ENCODE assay signal across 24 mouse cellular contexts in genomic region chr12:53134196-53134595, GRCm38 (mm10).
DNase-seq lines count a peak whose midpoint lies in the region; ATAC-seq and TF ChIP-seq lines count a peak whose summit lies in the region.
"Had no signal": no experiment of that assay in that cellular context is flagged by ENCODE, and none has a peak within 500 bp of the region (broad histone marks: within the 10 kb centered on the region; RNA-seq: fewer than 3 reads in every experiment).

No protein-coding gene starts in this region.

- WGBS in liver, embryonic 13.5 days (ENCODE audit: insufficient replicate concordance), result 56% methylated on average over 2 of the region's 2 CpGs
- 71% methylated on average over 2 of the region's 2 CpGs for WGBS in liver, embryonic 16.5 days (ENCODE audit: insufficient replicate concordance)
- 75% methylated on average over 2 of the region's 2 CpGs for WGBS in liver, embryonic 12.5 days (ENCODE audit: insufficient replicate concordance)
- WGBS in liver, postnatal 0 days (ENCODE audit: insufficient replicate concordance), result 67% methylated on average over 2 of the region's 2 CpGs

- no peak overlapping the region for H3K9ac ChIP-seq in liver, embryonic 13.5 days
- H3K9ac ChIP-seq in liver, embryonic 16.5 days (ENCODE audit: low read depth, low read length), result no peak overlapping the region
- H3K9ac ChIP-seq in liver, embryonic 12.5 days, result no peak overlapping the region
- no peak overlapping the region for H3K9ac ChIP-seq in liver, postnatal 0 days (replicated peaks)
- H3K9ac ChIP-seq: embryonic facial prominence, embryonic 12.5 days; forebrain, embryonic 13.5 days had no signal

- no peaks in the 10 kb centered on the region for H3K4me1 ChIP-seq in liver, embryonic 13.5 days (replicated peaks)
- H3K4me1 ChIP-seq in liver, embryonic 16.5 days (ENCODE audit: control insufficient read depth, low read depth, low read length), result no peaks in the 10 kb centered on the region
- H3K4me1 ChIP-seq in liver, embryonic 12.5 days, result no peaks in the 10 kb centered on the region
- no peaks in the 10 kb centered on the region; the same call in 1 of the 2 replicates for H3K4me1 ChIP-seq in liver, postnatal 0 days (ENCODE audit: insufficient read depth)
- H3K4me1 ChIP-seq: embryonic facial prominence, embryonic 10.5 days; embryonic facial prominence, embryonic 12.5 days; forebrain, embryonic 13.5 days had no signal

- no peak for TF ChIP-seq EP300 in liver, postnatal 0 days (IDR thresholded peaks at IDR 0.05; ENCODE audit: low read depth)

- DNase-seq in heart, adult 11 months, result peak; percentile 79
- no peak for DNase-seq in heart, postnatal 4 days
- DNase-seq in liver, embryonic 13.5 days, result no peak
- no peak for DNase-seq in liver
- DNase-seq in liver, postnatal 0 days, result no peak
- DNase-seq: adrenal gland, adult 8-10 months; adrenal gland, postnatal 14 days; adrenal gland, postnatal 36 days; B cell, adult 2 months; cerebellum, adult 11-12 months; cerebellum, adult 2 months; cerebellum, adult 9-10 months; cerebellum, postnatal 10 days; cerebellum, postnatal 25 days had no signal

- H3K4me3 ChIP-seq in liver, embryonic 13.5 days (replicated peaks), result no peak overlapping the region
- no peak overlapping the region for H3K4me3 ChIP-seq in liver, embryonic 16.5 days (ENCODE audit: low read depth, low read length)
- H3K4me3 ChIP-seq in liver, embryonic 12.5 days, result no peak overlapping the region
- no peak overlapping the region for H3K4me3 ChIP-seq in liver, postnatal 0 days (ENCODE audit: low read depth, low read length)
- H3K4me3 ChIP-seq: embryonic facial prominence, embryonic 10.5 days; embryonic facial prominence, embryonic 12.5 days; forebrain, embryonic 13.5 days had no signal

- no peaks in the 10 kb centered on the region for H3K36me3 ChIP-seq in liver, embryonic 13.5 days
- no peaks in the 10 kb centered on the region for H3K36me3 ChIP-seq in liver, embryonic 16.5 days (ENCODE audit: control insufficient read depth, insufficient read depth)
- no peaks in the 10 kb centered on the region for H3K36me3 ChIP-seq in liver, embryonic 12.5 days
- no peaks in the 10 kb centered on the region for H3K36me3 ChIP-seq in liver, postnatal 0 days (replicated peaks; ENCODE audit: insufficient read depth, low read length)
- H3K36me3 ChIP-seq: embryonic facial prominence, embryonic 10.5 days; embryonic facial prominence, embryonic 12.5 days; G1E had no signal

- no peak for TF ChIP-seq CTCF in liver, postnatal 0 days (IDR thresholded peaks at IDR 0.05; ENCODE audit: low read depth)

- H3K27me3 ChIP-seq in liver, embryonic 13.5 days, result no peaks in the 10 kb centered on the region
- no peaks in the 10 kb centered on the region for H3K27me3 ChIP-seq in liver, embryonic 16.5 days (ENCODE audit: control insufficient read depth, insufficient read depth, low read depth, low read length)
- no peaks in the 10 kb centered on the region for H3K27me3 ChIP-seq in liver, embryonic 12.5 days (replicated peaks)
- no peaks in the 10 kb centered on the region for H3K27me3 ChIP-seq in liver, postnatal 0 days (ENCODE audit: insufficient read depth, low read length)
- H3K27me3 ChIP-seq: CH12.LX; embryonic facial prominence, embryonic 12.5 days; forebrain, embryonic 13.5 days; Patski had no signal

- H3K4me2 ChIP-seq in liver, embryonic 13.5 days, result no peak overlapping the region
- no peak overlapping the region for H3K4me2 ChIP-seq in liver, embryonic 16.5 days (ENCODE audit: low read depth, low read length)
- H3K4me2 ChIP-seq in liver, embryonic 12.5 days, result no peak overlapping the region
- no peak overlapping the region for H3K4me2 ChIP-seq in liver, postnatal 0 days (ENCODE audit: low read depth, low read length)
- H3K4me2 ChIP-seq: embryonic facial prominence, embryonic 12.5 days; forebrain, embryonic 13.5 days had no signal

- no peak overlapping the region for H3K27ac ChIP-seq in liver, embryonic 13.5 days
- no peak overlapping the region for H3K27ac ChIP-seq in liver, embryonic 16.5 days (ENCODE audit: low read length)
- H3K27ac ChIP-seq in liver, embryonic 12.5 days, result no peak overlapping the region
- H3K27ac ChIP-seq in liver, postnatal 0 days (ENCODE audit: low read depth), result no peak overlapping the region
- H3K27ac ChIP-seq: embryonic facial prominence, embryonic 10.5 days; embryonic facial prominence, embryonic 12.5 days; forebrain, embryonic 13.5 days had no signal

- no peaks in the 10 kb centered on the region for H3K9me3 ChIP-seq in liver, embryonic 13.5 days (replicated peaks)
- H3K9me3 ChIP-seq in liver, embryonic 16.5 days (replicated peaks; ENCODE audit: control insufficient read depth, low read length), result no peaks in the 10 kb centered on the region
- no peaks in the 10 kb centered on the region for H3K9me3 ChIP-seq in liver, embryonic 12.5 days (replicated peaks)
- no peaks in the 10 kb centered on the region for H3K9me3 ChIP-seq in liver, postnatal 0 days (ENCODE audit: low read length)
- H3K9me3 ChIP-seq: embryonic facial prominence, embryonic 10.5 days; embryonic facial prominence, embryonic 12.5 days; forebrain, embryonic 13.5 days had no signal

- ATAC-seq in liver, embryonic 13.5 days (ENCODE audit: low read depth), result 0 out of 2 replicates have a peak, but pooled peaks have one; percentile 36
- ATAC-seq in liver, embryonic 16.5 days (ENCODE audit: low read depth), result peak; percentile 66
- ATAC-seq in liver, embryonic 12.5 days, result no peak
- ATAC-seq in liver, postnatal 0 days, result peak; percentile 76
- ATAC-seq: activated CD4-positive, CD25-positive, alpha-beta regulatory T cell, adult 4 months; CD4-positive, CD25-positive, alpha-beta regulatory T cell, adult 4 months; forebrain, embryonic 13.5 days; Patski had no signal
